Mouse (Mus musculus): ENCODE measurements around the gene Btg3.
A peak's percentile ranks its signal among the peaks of the same experiment; 100 is the strongest.

Gene Btg3

GRCm38 (mm10) chr16:78343792-78344191 lies 33.2 kb downstream of the Btg3 start:
- DNase-seq = no peak

GRCm38 (mm10) chr16:78342767-78343166 lies 34.2 kb downstream of the Btg3 start:
- no peak for DNase-seq

- no peak for DNase-seq
Measured at GRCm38 (mm10) chr16:78341356-78341755, 35.6 kb downstream of the Btg3 start.

GRCm38 (mm10) chr16:78337226-78337625 lies 39.8 kb downstream of the Btg3 start:
- DNase-seq = no peak

- DNase-seq = no peak
Measured at GRCm38 (mm10) chr16:78327999-78328398, 49.0 kb downstream of the Btg3 start.

- no peak for DNase-seq
Measured at GRCm38 (mm10) chr16:78327562-78327961, 49.4 kb downstream of the Btg3 start.

- no peak for DNase-seq
Measured at GRCm38 (mm10) chr16:78325972-78326848, 50.8 kb downstream of the Btg3 start.

GRCm38 (mm10) chr16:78322140-78322539 lies 54.9 kb downstream of the Btg3 start:
- no peak for DNase-seq

- DNase-seq = no peak
Measured at GRCm38 (mm10) chr16:78321559-78321958, 55.4 kb downstream of the Btg3 start.

GRCm38 (mm10) chr16:78319711-78320110 lies 57.3 kb downstream of the Btg3 start:
- no peak for DNase-seq

GRCm38 (mm10) chr16:78317960-78318359 lies 59.0 kb downstream of the Btg3 start:
- no peak for DNase-seq

GRCm38 (mm10) chr16:78316849-78317248 lies 60.1 kb downstream of the Btg3 start:
- peak; percentile 59 for DNase-seq

- DNase-seq = no peak
Measured at GRCm38 (mm10) chr16:78314026-78314425, 63.0 kb downstream of the Btg3 start.

- no peak for DNase-seq
Measured at GRCm38 (mm10) chr16:78313135-78313887, 63.7 kb downstream of the Btg3 start.

GRCm38 (mm10) chr16:78309258-78309657 lies 67.7 kb downstream of the Btg3 start:
- DNase-seq = no peak

GRCm38 (mm10) chr16:78307476-78308192 lies 69.4 kb downstream of the Btg3 start:
- no peak for DNase-seq

GRCm38 (mm10) chr16:78306606-78307005 lies 70.4 kb downstream of the Btg3 start:
- no peak for DNase-seq

GRCm38 (mm10) chr16:78305606-78306100 lies 71.3 kb downstream of the Btg3 start:
- DNase-seq = no peak

- peak; percentile 17 for DNase-seq
Measured at GRCm38 (mm10) chr16:78302678-78303050, 74.3 kb downstream of the Btg3 start.

- DNase-seq = peak; percentile 49
Measured at GRCm38 (mm10) chr16:78301831-78302677, 74.9 kb downstream of the Btg3 start.

GRCm38 (mm10) chr16:78301183-78301830 lies 75.7 kb downstream of the Btg3 start, which contains the start of gene Cxadr:
Cxadr (plus strand) TSS chr16:78301489.
- peak; percentile 88 for DNase-seq

GRCm38 (mm10) chr16:78296114-78296513 lies 80.9 kb downstream of the Btg3 start:
- no peak for DNase-seq
